Mouse (Mus musculus) fibroblast of lung, adult 2 months (primary cell): ENCODE measurements around the gene Prl.
"Not testable (repeated sequence)": the region's sequence is repeated elsewhere in the genome, so short reads cannot be mapped to it uniquely, and the experiment has no call there.

Experiments used
- DNase-seq: peaks from one replicate; pipeline ENCODE4 v3.0.0-alpha.2; 2011; ENCODE audit warnings: low read depth

The Prl gene

GRCm38 (mm10) chr13:27057270-27057669 is at the start of gene Prl:
Prl (plus strand) TSS chr13:27057570.
- DNase-seq = no peak

DNA sequence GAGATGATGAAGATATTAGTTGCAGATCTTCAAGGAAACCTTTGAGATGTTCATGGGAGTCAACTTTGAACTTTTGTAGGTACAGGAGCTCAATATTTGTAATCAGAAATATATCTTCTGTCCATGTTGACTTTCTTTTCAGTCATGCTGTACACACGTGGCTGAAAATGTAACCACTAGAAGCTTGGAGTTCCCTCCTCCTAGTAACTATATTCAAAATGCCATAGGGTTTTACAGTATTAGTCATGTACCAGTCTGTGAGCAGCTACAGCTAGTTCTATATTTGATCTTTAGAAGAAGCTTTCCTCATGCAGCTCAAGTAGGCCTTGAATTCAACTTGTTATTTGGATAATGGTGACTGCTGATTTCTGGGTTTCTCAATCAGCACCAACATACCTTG is 30.8 kb upstream of the Prl start:
- DNase-seq = no peak

DNA sequence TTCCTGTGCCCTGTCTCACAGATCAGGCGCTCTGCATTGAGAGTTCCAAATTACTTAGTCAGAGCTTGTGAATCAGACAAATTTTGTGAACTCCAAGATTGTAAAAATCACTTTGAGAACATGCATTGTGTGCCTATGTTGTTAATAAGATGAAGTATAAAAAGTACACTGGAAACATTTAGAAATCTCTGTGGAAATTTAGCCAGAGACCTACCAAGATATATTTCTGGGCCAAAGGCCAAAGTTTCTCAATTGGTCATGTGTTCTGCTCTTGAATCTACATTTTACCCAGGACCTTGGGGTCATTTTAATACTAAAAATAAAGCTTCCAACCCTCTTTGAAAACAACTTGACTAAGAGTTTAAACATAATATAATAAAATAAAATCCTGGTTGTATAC is 30.0 kb upstream of the Prl start:
- peak; percentile 51 for DNase-seq

GRCm38 (mm10) chr13:27028501-27029240 is 28.7 kb upstream of the Prl start:
- DNase-seq = no peak

DNA sequence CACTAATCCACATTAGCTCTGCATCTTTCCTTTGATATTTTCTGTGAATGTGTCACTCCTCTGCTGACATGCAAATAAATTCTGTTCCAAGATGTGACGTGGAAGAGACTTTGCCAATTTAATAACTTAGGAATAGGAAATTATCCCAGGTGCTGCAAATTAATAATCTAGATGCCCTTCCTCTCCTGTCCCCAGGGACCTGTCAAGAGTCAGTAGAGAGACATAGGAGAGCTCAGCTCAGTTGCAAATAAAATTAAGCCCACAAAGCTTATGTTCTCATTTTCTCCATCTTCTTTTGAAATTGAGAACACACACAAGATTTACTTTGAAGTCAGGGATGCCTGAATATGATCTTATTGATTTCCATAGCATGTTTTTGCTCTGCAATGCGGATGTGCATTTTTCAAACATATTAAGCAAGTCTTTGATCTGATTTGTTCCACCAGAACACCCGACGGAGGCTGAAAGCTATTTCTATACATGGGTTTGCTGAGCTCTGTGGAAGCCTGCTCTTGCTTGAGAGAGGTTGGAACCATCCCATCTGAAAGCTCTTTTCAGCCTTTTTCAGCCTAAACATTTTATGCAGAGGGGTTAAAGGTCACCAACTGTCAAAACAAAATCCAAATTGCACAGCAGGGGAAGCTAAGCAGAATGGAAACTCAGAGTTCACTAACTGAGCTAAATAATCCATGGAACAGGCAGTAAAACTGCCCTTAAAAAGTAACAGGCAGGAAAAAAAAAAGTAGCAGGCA is 26.1 kb upstream of the Prl start:
- DNase-seq = no peak

DNA sequence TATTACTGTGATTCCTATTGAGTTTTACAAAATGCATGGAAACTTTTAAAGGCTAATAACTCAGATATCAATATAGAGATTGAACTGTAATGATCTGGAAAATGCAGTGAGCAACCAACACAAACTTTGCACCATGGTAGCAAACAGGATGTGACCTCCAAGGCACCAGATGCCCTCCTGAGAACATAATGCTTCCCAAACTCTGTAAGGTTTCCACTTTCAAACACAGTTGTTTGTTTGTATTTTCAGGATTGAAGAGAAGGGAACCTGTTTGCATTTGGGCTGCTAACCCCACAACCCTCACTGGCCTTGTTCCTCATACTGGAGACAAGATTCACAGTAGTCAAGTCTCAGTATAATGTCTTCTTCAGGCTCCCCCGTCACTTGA is 25.5 kb upstream of the Prl start:
- DNase-seq = no peak

GRCm38 (mm10) chr13:27032998-27033397 is 24.4 kb upstream of the Prl start:
- DNase-seq = peak; percentile 77

DNA sequence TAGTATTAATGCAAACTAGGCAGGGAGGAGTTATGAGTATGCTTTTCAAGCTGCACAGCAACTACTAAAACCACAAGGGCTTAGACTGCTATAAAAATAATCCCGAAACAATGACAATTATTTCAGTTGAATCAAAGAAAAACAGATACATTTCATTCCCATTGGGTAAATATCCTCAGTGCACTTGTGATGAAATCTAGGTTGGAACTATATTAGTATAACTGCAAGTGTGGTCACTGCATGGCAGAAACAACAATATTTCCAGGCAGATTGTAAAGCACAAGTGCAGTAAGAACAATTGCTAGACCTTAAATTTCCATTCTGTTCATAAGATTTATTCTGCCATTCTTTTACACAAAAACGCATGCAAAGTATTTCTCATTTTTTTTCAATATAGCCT is 15.2 kb upstream of the Prl start:
- DNase-seq = no peak

DNA sequence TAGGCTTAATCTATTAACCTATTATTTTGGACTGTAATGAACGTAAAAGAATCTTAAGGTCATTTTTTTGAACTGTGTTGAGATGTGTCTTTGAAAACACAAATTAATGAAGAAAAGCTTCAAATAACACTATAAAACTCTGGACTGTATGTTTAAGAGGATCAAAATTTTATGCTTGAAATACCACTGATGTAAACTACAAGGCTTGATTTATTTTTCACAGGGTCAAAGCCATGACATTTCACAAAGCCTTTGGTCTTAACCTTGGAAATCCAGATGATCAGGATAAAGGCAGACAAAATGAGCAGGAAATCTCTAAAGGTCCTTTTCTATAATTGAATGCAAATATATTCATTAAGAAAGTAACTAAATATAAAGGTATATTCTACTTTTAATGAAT is 14.0 kb upstream of the Prl start:
- DNase-seq = no peak

GRCm38 (mm10) chr13:27059177-27059576 is 1.8 kb downstream of the Prl start:
- no peak for DNase-seq

GRCm38 (mm10) chr13:27093890-27094289 is 36.5 kb downstream of the Prl start, which contains the start of gene Prl3d1:
Prl3d1 (plus strand) TSS chr13:27094190.
- not testable (repeated sequence) for DNase-seq
